Mouse (Mus musculus) ES-E14 (cell line): Measurements from ENCODE around the gene Aadac. TPM values are rescaled to one million over a fixed set of nuclear protein-coding genes. Genes with fewer than 3 reads are reported as not detected.

Experiments used
- DNase-seq: peaks from one replicate; pipeline ENCODE4 v3.0.0-alpha.2; 2013; ENCODE audit warnings: low read depth, low spot score
- H3K27ac ChIP-seq: 2 replicates; pipeline ENCODE4 v1.5.1; 2012; ENCODE audit warnings: low read depth, mild to moderate bottlenecking, low read length, moderate library complexity, mixed read lengths; ENCODE audit not compliant: poor library complexity, insufficient read depth, severe bottlenecking
- H3K36me3 ChIP-seq: 2 replicates; pipeline ENCODE4 v1.6.1; 2012; ENCODE audit warnings: mild to moderate bottlenecking, low read length, moderate library complexity, mixed read lengths; ENCODE audit not compliant: control insufficient read depth, poor library complexity, insufficient read depth, severe bottlenecking
- H3K4me1 ChIP-seq, 2 experiments: fragments of 150-350 bp in 1 of 2; sonication (generic) in 1 of 2; 2 replicates each; pipeline ENCODE4 v1.6.1; 2012; ENCODE audit warnings: low read length in 2 of 2, mild to moderate bottlenecking in 1 of 2, mixed read lengths in 1 of 2; ENCODE audit not compliant: control insufficient read depth in 2 of 2, insufficient read depth in 2 of 2, poor library complexity in 1 of 2
- H3K4me3 ChIP-seq, 2 experiments: fragments of 150-350 bp in 1 of 2; sonication (generic) in 1 of 2; 2 replicates each; pipeline ENCODE4 v1.5.1; 2012; ENCODE audit warnings: low read length in 2 of 2, low read depth in 1 of 2, mild to moderate bottlenecking in 1 of 2, mixed read lengths in 1 of 2; ENCODE audit not compliant: insufficient read depth in 1 of 2, poor library complexity in 1 of 2, severe bottlenecking in 1 of 2
- H3K9ac ChIP-seq: 2 replicates; pipeline ENCODE4 v1.6.1; 2012; ENCODE audit warnings: low read depth, mild to moderate bottlenecking, low read length, mixed read lengths; ENCODE audit not compliant: poor library complexity, insufficient read depth, severe bottlenecking
- H3K9me3 ChIP-seq: fragments of 150-350 bp; sonication (generic); 2 replicates; pipeline ENCODE4 v1.6.1; 2012; ENCODE audit warnings: low read depth, mild to moderate bottlenecking, low read length; ENCODE audit not compliant: control insufficient read depth, insufficient read depth
- CHD2 ChIP-seq: IDR thresholded peaks from 2 replicates; pipeline ENCODE4 v1.6.1; 2014; ENCODE audit warnings: mild to moderate bottlenecking, low read depth, low read length, inconsistent platforms
- HCFC1 ChIP-seq: IDR thresholded peaks from 2 replicates; pipeline ENCODE4 v1.6.1; 2012; ENCODE audit warnings: low read length, inconsistent platforms, borderline replicate concordance; ENCODE audit not compliant: insufficient read depth
- MAFK ChIP-seq: IDR thresholded peaks from 2 replicates; pipeline ENCODE4 v1.6.1; 2014; ENCODE audit warnings: mild to moderate bottlenecking, low read depth, low read length, inconsistent platforms; ENCODE audit not compliant: insufficient read depth
- ZC3H11A ChIP-seq: IDR thresholded peaks from 2 replicates; pipeline ENCODE4 v1.6.1; 2012; ENCODE audit warnings: low read depth, mild to moderate bottlenecking, inconsistent platforms, low read length, borderline replicate concordance
- ZNF384 ChIP-seq: IDR thresholded peaks from 2 replicates; pipeline ENCODE4 v1.6.1; 2012; ENCODE audit warnings: low read depth, low read length, inconsistent platforms
- in situ Hi-C, 2 experiments: fragments of 600-800 bp; cut with MboI; formaldehyde crosslinking; loops; one replicate each; pipeline ENCODE4 v1.15.1; 2025; ENCODE audit warnings: low sequenced_read_pairs in 2 of 2, inconsistent platforms in 1 of 2; ENCODE audit not compliant: unreplicated experiment in 2 of 2
- total RNA-seq: library from RNA; depleted of rRNA; stranded (reverse); fragments of 300-350 nt; gene quantifications from 2 replicates; pipeline ENCODE4 v1.2.3, GENCODE M21; 2012; rRNA removed

The Aadac gene
- total RNA-seq, result not detected in 2 replicates

DNA sequence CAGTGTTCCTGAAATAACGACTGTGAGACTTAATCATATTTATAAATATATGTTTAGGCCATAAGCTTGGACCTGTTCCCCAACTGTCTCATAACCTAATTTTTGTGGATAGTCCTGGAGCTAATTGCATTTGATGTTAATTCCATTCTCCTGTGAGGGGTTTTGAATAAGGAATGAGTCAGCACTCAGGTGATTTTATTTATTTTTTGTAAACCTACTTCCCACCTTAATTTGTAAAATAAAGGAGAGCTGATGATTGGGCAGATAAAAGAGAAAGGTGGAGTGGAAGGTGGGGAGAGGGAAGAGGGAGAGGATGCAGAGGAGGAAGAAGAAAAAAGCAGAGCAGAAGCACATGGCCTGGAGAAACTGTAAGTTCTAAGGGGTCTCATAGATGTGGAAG lies at the start of gene Aadac:
Aadac (plus strand) TSS at position 301 of the 400 bp plus-strand sequence.
- H3K27ac ChIP-seq, result no peak within 1 kb of the TSS
- DNase-seq, result no peak
- H3K9me3 ChIP-seq, result no peaks in the 10 kb centered on the region
- no peaks in the 10 kb centered on the region for H3K36me3 ChIP-seq
- H3K4me1 ChIP-seq, result no peaks in the 10 kb centered on the region
- TF ChIP-seq CHD2, result no peak
- no peak for TF ChIP-seq ZC3H11A
- no peak for TF ChIP-seq HCFC1
- TF ChIP-seq ZNF384, result no peak
- TF ChIP-seq MAFK, result no peak
- no peak within 1 kb of the TSS for H3K4me3 ChIP-seq
- no peak within 1 kb of the TSS for H3K9ac ChIP-seq
- in situ Hi-C loops, result no loop called here

DNA sequence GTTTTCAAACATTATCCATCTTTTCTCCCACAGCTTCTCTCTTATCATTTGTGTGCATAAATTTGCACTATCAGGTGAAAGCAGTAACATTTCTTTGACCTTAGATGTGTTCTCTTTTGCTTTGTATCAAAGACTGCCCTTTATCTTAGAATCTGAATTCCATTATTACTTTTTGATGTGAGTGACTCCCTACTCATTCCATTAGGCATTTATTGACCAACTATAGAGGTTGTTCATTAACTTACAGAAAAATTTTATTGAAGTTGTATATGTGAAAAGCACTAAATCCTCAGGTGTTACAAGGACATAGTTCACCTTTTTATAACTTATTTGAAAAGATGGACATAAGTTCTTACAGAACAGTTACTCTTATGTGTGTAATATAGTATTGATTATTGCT lies 21.9 kb upstream of the Aadac start:
- H3K4me1 ChIP-seq, result no peaks in the 10 kb centered on the region
- in situ Hi-C loops, result no loop called here
- no peaks in the 10 kb centered on the region for H3K9me3 ChIP-seq
- TF ChIP-seq ZNF384 (no peak), ZC3H11A (no peak), MAFK (no peak), CHD2 (no peak), HCFC1 (no peak)
- H3K27ac ChIP-seq, result no peak overlapping the region
- no peaks in the 10 kb centered on the region for H3K36me3 ChIP-seq
- no peak overlapping the region for H3K4me3 ChIP-seq
- DNase-seq, result no peak
- H3K9ac ChIP-seq, result no peak overlapping the region

DNA sequence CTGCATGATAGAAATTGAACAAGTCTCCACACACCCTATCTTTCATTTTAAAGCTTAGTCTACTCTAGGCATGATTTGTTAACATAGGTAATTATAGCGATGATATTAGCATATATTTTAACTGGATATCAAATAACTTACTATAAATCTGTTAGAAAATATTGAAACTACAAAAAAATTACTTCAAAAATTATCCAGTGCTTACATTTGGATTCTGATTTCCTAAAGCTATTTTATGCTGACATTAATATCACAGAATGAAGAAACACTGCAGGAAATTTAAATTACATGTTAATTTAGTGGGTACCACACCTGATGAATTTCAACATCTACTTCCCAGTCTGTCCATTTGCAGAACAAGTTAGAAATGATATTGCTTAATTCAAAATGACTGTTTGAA lies 19.1 kb upstream of the Aadac start, which contains the start of gene Aadacl2:
Aadacl2 (plus strand) TSS at position 301 of the 400 bp plus-strand sequence.
- H3K4me3 ChIP-seq, result no peak within 1 kb of the TSS
- no peaks in the 10 kb centered on the region for H3K36me3 ChIP-seq
- H3K4me1 ChIP-seq, result no peaks in the 10 kb centered on the region
- no peak within 1 kb of the TSS for H3K27ac ChIP-seq
- no peaks in the 10 kb centered on the region for H3K9me3 ChIP-seq
- no peak within 1 kb of the TSS for H3K9ac ChIP-seq
- in situ Hi-C loops, result no loop called here
- TF ChIP-seq MAFK (no peak), CHD2 (no peak), HCFC1 (no peak), ZNF384 (no peak), ZC3H11A (no peak)
- no peak for DNase-seq

DNA sequence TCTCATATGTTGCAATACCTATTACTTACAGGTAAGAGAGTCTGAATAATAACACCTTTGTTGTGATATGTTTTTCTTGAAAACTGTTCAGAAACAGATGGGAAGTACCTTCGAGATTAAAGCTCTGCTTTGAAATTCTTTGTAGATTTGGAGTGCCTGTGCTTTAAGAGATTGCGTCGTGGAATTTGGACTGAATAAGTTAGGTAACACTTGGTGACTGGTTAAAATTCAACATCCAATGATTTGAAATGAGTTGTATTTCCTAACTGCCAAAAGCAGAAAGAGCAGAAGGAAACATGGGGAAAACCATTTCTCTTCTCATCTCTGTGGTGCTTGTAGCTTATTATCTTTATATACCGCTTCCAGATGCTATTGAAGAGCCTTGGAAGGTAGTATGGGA lies 6.0 kb downstream of the Aadac start:
- Histone ChIP-seq H3K4me3 (no peak overlapping the region), H3K4me1 (no peaks in the 10 kb centered on the region), H3K36me3 (no peaks in the 10 kb centered on the region), H3K9me3 (no peaks in the 10 kb centered on the region), H3K27ac (no peak overlapping the region), H3K9ac (no peak overlapping the region)
- TF ChIP-seq CHD2, result no peak
- TF ChIP-seq ZC3H11A, result no peak
- TF ChIP-seq ZNF384, result no peak
- TF ChIP-seq HCFC1, result no peak
- no peak for TF ChIP-seq MAFK
- in situ Hi-C loops, result no loop called here
- DNase-seq, result no peak

DNA sequence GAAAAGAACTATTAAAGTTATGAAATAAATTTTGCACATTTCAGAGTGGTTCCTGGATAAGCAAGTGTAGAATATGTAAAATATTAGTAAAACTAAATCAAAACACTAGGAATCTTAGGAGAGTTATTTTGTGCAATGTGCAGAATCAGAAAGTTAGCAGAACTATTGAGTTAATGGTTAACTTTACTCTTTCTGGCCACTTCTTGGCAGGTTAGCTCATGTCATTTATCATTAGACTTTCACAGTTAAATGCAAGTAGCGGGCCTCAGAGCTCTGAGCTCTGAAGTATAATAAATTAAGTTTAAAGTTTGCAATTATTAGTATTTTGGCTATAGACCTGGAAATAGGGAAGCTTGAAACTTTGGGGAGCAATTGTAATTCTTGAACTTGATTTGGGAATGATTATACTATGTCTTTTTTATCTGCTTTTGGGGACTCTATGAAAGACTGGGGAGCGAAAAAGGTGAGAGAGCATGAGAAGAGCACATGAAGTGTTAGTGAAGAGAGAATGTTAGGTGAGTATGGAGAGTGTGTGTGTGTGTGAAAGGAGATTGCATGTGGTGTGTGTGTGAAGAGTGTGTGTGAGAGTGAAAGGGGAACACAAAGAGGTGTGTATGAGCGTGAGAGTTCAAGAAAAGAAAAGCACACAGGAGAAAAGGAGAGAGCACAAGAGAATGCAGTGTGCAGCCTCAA lies 20.9 kb downstream of the Aadac start:
- no peak for DNase-seq
- Histone ChIP-seq H3K27ac (no peak overlapping the region), H3K4me1 (no peaks in the 10 kb centered on the region), H3K9ac (no peak overlapping the region), H3K36me3 (no peaks in the 10 kb centered on the region), H3K9me3 (no peaks in the 10 kb centered on the region), H3K4me3 (no peak overlapping the region)
- in situ Hi-C loops, result no loop called here
- TF ChIP-seq CHD2, result no peak
- no peak for TF ChIP-seq MAFK
- TF ChIP-seq HCFC1, result no peak
- no peak for TF ChIP-seq ZC3H11A
- no peak for TF ChIP-seq ZNF384
